Mouse (Mus musculus): Measurements from ENCODE around the gene Lingo1. TPM values are rescaled to one million over a fixed set of nuclear protein-coding genes. Genes with fewer than 3 reads are reported as not detected.
A peak's percentile ranks its signal among the peaks of the same experiment; 100 is the strongest.

Lingo1 gene
- polyA plus RNA-seq, 1 experiment from 2014 or later, result 0.29 TPM

- DNase-seq, result no peak
- H3K4me3 ChIP-seq (ENCODE audit: low read depth, low read length), result no peak overlapping the region
- ATAC-seq, result no peak
- H3K36me3 ChIP-seq (replicated peaks; ENCODE audit: insufficient read depth, low read length), result no peaks in the 10 kb centered on the region
- H3K4me2 ChIP-seq (ENCODE audit: low read depth, low read length), result no peak overlapping the region
- H3K9ac ChIP-seq (replicated peaks), result no peak overlapping the region
- H3K4me1 ChIP-seq (ENCODE audit: insufficient read depth), result peaks cover under 1% of the 10 kb centered on the region; the same call in 1 of the 2 replicates
- H3K9me3 ChIP-seq (ENCODE audit: low read length), result no peaks in the 10 kb centered on the region
- H3K27me3 ChIP-seq (ENCODE audit: insufficient read depth, low read length), result no peaks in the 10 kb centered on the region
- no peak for TF ChIP-seq CTCF (IDR thresholded peaks at IDR 0.05; ENCODE audit: low read depth)
- no peak for TF ChIP-seq EP300 (IDR thresholded peaks at IDR 0.05; ENCODE audit: low read depth)
- 73% methylated on average over 3 of the region's 3 CpGs for WGBS (ENCODE audit: insufficient replicate concordance)
- no peak overlapping the region for H3K27ac ChIP-seq (ENCODE audit: low read depth)
Observed at GRCm38 (mm10) chr9:56691226-56691625, 105.0 kb downstream of the Lingo1 start.

DNA sequence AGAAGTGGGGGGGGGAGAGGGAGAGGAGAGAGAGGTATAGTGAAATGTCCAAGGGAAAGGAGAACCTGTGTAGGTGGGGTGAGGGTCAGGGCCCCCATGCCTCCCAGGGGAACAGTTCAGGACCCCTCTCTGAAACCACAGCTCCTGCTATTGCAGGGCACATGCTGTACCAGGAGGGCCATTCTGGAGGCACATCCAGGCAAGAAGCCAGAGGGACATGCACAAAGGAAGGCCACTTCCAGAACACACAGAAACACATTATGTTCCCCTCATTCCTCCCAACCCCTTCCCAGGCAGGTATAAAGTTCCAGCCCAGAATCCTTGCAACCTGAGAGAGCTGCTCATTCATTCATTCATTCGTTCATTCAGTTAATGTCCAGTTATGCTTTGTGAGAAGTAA is 105.6 kb downstream of the Lingo1 start:
- ATAC-seq, result no peak
- Histone ChIP-seq H3K36me3 (replicated peaks; ENCODE audit: insufficient read depth, low read length) (no peaks in the 10 kb centered on the region), H3K27ac (ENCODE audit: low read depth) (no peak overlapping the region), H3K9ac (replicated peaks) (no peak overlapping the region), H3K27me3 (ENCODE audit: insufficient read depth, low read length) (no peaks in the 10 kb centered on the region), H3K4me1 (ENCODE audit: insufficient read depth) (peaks cover 2% of the 10 kb centered on the region; the same call in 1 of the 2 replicates), H3K9me3 (ENCODE audit: low read length) (no peaks in the 10 kb centered on the region), H3K4me2 (ENCODE audit: low read depth, low read length) (no peak overlapping the region), H3K4me3 (ENCODE audit: low read depth, low read length) (no peak overlapping the region)
- DNase-seq, result no peak
- 38% methylated on average over 1 of the region's 1 CpGs for WGBS (ENCODE audit: insufficient replicate concordance)
- TF ChIP-seq CTCF (IDR thresholded peaks at IDR 0.05; ENCODE audit: low read depth) (no peak), EP300 (IDR thresholded peaks at IDR 0.05; ENCODE audit: low read depth) (no peak)

DNA sequence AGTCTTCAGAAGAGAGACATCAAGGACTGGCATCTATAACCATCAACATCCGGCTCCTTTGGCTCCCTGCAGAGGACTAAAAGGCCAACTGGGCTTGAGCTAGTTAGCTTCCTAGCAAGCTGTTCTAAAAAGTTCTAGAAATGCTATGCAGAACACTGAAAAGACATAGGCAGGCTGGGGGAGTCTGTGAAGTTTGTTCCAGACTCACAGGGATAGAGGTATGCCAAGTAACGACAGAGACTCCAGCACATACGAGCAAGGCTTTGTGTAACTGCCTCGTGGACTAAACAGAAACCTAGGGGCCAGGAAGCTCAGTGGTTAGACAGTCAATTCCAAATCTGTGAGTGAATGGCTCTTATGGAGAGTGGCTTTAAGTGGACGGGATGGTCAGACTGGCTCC is 108.8 kb downstream of the Lingo1 start:
- no peak overlapping the region for H3K4me2 ChIP-seq (ENCODE audit: low read depth, low read length)
- ATAC-seq (no peak), DNase-seq (no peak)
- H3K4me3 ChIP-seq (ENCODE audit: low read depth, low read length), result no peak overlapping the region
- 78% methylated on average over 5 of the region's 5 CpGs for WGBS (ENCODE audit: insufficient replicate concordance)
- peaks cover 2% of the 10 kb centered on the region; the same call in 1 of the 2 replicates for H3K4me1 ChIP-seq (ENCODE audit: insufficient read depth)
- H3K9me3 ChIP-seq (ENCODE audit: low read length), result no peaks in the 10 kb centered on the region
- no peak overlapping the region for H3K9ac ChIP-seq (replicated peaks)
- TF ChIP-seq EP300 (IDR thresholded peaks at IDR 0.05; ENCODE audit: low read depth) (no peak), CTCF (IDR thresholded peaks at IDR 0.05; ENCODE audit: low read depth) (no peak)
- H3K36me3 ChIP-seq (replicated peaks; ENCODE audit: insufficient read depth, low read length), result no peaks in the 10 kb centered on the region
- H3K27me3 ChIP-seq (ENCODE audit: insufficient read depth, low read length), result no peaks in the 10 kb centered on the region
- no peak overlapping the region for H3K27ac ChIP-seq (ENCODE audit: low read depth)

DNA sequence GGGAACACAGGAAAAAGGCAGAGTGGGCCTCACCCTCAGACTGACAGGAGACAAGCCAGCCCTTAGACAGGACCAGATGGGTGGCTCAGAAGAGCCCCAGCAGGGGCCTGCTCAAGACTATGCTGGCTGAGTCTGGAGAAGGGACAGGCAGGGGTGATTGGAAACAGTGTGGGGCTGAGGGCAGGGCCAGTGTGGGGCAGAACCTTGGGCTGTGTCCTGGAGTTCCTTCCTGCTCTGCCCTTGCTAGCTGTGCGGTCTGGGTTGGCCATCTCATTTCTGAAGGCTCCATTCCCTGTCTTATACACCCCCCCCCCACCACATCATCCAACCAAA is 109.2 kb downstream of the Lingo1 start:
- H3K4me2 ChIP-seq (ENCODE audit: low read depth, low read length), result no peak overlapping the region
- H3K9me3 ChIP-seq (ENCODE audit: low read length), result no peaks in the 10 kb centered on the region
- H3K27ac ChIP-seq (ENCODE audit: low read depth), result no peak overlapping the region; the same call in 1 of the 2 replicates
- H3K9ac ChIP-seq (replicated peaks), result no peak overlapping the region
- TF ChIP-seq CTCF (IDR thresholded peaks at IDR 0.05; ENCODE audit: low read depth) (no peak), EP300 (IDR thresholded peaks at IDR 0.05; ENCODE audit: low read depth) (no peak)
- no peak for DNase-seq
- peaks cover 2% of the 10 kb centered on the region; the same call in 1 of the 2 replicates for H3K4me1 ChIP-seq (ENCODE audit: insufficient read depth)
- H3K27me3 ChIP-seq (ENCODE audit: insufficient read depth, low read length), result no peaks in the 10 kb centered on the region
- H3K36me3 ChIP-seq (replicated peaks; ENCODE audit: insufficient read depth, low read length), result no peaks in the 10 kb centered on the region
- no peak for ATAC-seq
- no peak overlapping the region for H3K4me3 ChIP-seq (ENCODE audit: low read depth, low read length)
- WGBS (ENCODE audit: insufficient replicate concordance), result 65% methylated on average over 1 of the region's 1 CpGs

DNA sequence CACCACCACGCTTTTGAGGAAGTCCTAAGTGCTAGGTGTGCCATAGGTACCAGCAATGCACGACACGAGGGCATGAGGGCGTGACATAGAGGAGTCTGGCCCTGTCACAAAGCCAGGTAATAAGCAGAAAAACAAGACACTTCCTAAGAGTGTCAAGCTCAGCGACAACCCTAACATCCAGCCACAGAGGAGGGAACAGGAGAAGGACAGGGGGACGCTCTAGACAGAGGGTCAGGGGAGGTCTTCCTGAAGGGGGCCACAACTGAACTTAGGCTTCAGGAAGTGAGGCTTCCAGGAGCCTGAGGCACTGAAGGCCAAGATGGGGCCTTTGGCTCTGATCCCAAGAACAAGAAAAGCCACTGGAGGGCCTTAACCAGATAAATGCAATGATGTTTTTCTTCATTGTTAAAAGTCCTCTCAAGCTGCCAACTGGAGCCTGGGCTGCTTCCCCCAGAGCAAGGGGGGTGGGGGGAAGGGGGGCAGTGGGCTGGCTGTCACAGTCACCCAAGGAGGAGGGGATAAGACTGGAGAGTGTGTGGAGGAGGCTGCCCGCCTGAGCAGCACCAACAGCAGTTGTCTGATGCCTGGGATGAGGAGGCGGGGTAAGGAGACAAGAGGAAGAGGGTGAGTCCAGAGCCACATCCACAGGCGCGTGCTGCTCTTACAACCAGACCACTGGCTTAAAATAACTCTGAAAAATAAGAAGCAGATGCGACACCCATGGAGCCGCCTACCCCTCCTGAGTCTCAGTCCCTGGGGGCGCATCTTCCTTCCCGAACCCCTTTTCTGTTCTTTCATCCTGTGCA is 109.7 kb downstream of the Lingo1 start:
- TF ChIP-seq EP300 (IDR thresholded peaks at IDR 0.05; ENCODE audit: low read depth) (no peak), CTCF (IDR thresholded peaks at IDR 0.05; ENCODE audit: low read depth) (no peak)
- H3K9me3 ChIP-seq (ENCODE audit: low read length), result no peaks in the 10 kb centered on the region
- H3K27ac ChIP-seq (ENCODE audit: low read depth), result no peak overlapping the region; the same call in 1 of the 2 replicates
- peaks cover 2% of the 10 kb centered on the region; the same call in 1 of the 2 replicates for H3K4me1 ChIP-seq (ENCODE audit: insufficient read depth)
- H3K9ac ChIP-seq (replicated peaks), result no peak overlapping the region
- no peak overlapping the region for H3K4me2 ChIP-seq (ENCODE audit: low read depth, low read length)
- no peak overlapping the region for H3K4me3 ChIP-seq (ENCODE audit: low read depth, low read length)
- DNase-seq (peak; percentile 22), ATAC-seq (no peak)
- H3K36me3 ChIP-seq (replicated peaks; ENCODE audit: insufficient read depth, low read length), result no peaks in the 10 kb centered on the region
- H3K27me3 ChIP-seq (ENCODE audit: insufficient read depth, low read length), result no peaks in the 10 kb centered on the region
- 37% methylated on average over 14 of the region's 14 CpGs for WGBS (ENCODE audit: insufficient replicate concordance)

GRCm38 (mm10) chr9:56682826-56683225 is 113.4 kb downstream of the Lingo1 start:
- Histone ChIP-seq H3K4me3 (ENCODE audit: low read depth, low read length) (no peak overlapping the region), H3K27me3 (ENCODE audit: insufficient read depth, low read length) (no peaks in the 10 kb centered on the region), H3K9ac (replicated peaks) (no peak overlapping the region), H3K4me2 (ENCODE audit: low read depth, low read length) (no peak overlapping the region), H3K36me3 (replicated peaks; ENCODE audit: insufficient read depth, low read length) (no peaks in the 10 kb centered on the region), H3K4me1 (ENCODE audit: insufficient read depth) (peaks cover 2% of the 10 kb centered on the region; the same call in 1 of the 2 replicates), H3K9me3 (ENCODE audit: low read length) (no peaks in the 10 kb centered on the region), H3K27ac (ENCODE audit: low read depth) (no peak overlapping the region)
- ATAC-seq (no peak), DNase-seq (no peak)
- TF ChIP-seq CTCF (IDR thresholded peaks at IDR 0.05; ENCODE audit: low read depth) (no peak), EP300 (IDR thresholded peaks at IDR 0.05; ENCODE audit: low read depth) (no peak)
- 60% methylated on average over 4 of the region's 4 CpGs for WGBS (ENCODE audit: insufficient replicate concordance)

Data from liver, postnatal 0 days (tissue).